Mouse (Mus musculus): ENCODE results near the gene Lmo3.

DNA sequence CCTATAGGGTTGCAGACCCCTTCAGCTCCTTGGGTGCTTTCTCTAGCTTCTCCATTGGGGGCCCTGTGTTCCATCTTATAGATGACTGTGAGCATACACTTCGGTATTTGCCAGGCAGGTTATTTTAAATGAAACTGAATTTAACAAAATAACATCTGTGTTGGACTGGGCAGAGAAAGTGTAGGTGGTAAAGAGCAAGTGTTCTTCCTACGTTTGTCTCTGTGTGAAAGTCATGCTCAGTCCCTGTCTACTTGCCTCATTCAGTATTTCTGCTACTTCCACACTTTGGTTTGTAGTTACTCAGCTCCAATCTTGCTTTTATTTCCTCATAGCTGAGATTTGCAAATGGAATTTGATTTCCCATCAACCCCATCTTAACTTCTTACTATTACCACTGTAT is 46.9 kb downstream of the Lmo3 start:
- TF ChIP-seq CTCF (IDR thresholded peaks at IDR 0.05; ENCODE audit: extremely low read depth, insufficient read depth, insufficient read length, insufficient replicate concordance) (no peak), POLR2A (IDR thresholded peaks at IDR 0.05; ENCODE audit: low read depth, low read length) (no peak)
